Mouse (Mus musculus): Measurements from ENCODE around the gene Rbx1.
"Not testable (repeated sequence)": the region's sequence is repeated elsewhere in the genome, so short reads cannot be mapped to it uniquely, and the experiment has no call there.

Gene Rbx1

DNA sequence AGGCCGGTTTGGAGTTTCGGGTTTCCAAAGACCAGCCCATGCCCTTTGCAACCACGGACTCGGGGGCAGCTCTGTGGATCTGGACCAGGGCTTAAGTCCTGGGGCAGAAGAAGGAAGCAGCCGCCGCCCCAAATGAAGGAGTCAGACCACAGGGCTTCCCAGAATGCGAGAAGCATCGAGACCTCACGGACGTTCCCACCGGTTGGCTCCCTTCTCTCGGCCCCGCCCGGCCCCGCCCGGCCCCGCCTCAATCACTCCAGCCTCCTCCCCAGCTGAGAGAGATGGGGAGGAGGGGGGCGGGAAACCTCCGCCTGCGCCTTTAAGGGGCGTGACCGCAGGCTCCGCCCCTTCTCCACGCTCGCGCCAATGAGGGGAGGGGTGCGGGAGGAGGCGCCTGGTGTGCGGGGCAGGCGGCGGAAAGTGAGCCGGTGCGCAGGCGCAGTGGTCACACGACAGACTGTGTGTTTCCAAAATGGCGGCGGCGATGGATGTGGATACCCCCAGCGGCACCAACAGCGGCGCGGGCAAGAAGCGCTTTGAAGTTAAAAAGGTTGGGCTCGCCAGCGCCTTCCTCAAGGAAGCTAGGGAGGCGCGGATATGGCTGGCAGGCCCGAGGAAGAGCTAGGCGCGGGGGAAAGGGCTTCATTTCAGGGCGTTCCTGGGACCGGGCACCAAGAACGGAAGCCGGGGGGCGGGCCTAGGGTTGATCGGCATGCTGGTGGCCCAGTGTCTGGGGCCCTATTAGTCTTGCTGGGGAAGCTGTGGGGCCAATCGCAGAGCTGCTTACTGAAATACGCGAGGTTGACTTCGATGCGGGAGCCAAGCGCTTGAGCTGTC is at the start of gene Rbx1:
Gene Rbx1, plus strand, starts transcription at position 396 of the 837 bp plus-strand sequence.
- DNase-seq (ENCODE audit: low spot score), result peak; percentile 97

DNA sequence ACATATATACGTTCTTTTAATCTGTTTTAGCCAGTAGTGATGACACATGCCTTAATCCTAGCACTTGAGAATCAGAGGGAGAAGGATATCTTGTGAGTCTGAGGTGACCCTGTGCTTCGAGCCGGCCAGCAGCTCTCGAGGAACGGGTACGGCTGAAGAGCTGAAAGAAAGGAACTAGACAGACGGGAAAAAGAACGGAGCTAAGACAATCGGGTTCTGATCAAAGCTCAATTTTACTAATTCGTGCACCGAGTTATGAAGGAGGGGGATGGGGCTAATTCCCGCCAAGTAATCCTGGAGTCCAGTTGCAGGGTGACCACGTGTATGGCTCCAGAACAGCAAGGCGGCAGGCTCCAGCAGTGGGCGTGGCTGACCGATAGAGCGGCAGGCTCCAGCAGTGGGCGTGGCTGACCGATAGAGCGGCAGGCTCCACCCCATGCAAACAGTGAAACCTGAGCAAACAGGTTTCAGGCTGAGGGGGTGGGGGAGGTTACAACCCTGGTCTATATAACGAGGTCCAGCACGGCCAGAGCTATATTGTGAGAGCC is 49.3 kb upstream of the Rbx1 start:
- DNase-seq (ENCODE audit: low spot score), result not testable (repeated sequence)

DNA sequence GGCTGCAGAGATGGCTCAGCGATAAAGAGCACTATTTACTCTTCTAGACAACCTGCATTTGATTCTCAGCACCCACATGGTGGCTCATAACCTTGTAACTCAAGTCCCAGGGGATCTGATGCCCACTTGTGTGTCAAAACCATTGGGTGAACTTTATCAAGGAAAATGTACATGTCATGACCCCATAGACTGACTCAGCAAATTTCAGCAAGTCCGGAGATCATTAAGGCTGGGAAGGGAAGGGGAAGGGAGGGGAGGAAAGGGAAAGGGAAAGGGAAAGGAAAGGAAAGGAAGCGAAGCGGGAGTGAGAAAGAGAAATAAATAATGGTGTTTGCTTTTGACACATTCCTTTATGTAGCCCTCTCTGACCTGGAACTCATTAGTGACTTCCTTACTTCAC is 48.0 kb upstream of the Rbx1 start:
- DNase-seq (ENCODE audit: low spot score), result no peak

DNA sequence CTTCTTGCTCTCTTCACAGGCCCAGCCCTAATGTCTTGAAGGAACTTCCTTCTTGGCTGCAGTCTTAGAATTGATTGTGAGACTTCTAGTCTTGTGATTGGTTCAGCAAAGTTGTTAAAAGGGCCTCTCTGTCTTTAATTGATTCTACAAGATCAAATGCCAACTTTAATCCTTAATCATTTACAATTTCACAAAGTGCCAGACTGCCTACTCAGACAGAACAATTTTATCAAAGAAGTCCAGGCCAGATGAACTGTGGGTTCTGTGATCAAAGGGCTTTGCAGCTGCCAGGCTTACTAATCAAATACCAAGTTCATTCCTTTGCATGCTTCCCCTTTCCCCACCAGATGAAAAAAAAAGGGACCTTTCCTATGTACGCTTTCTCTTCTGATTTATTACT is 44.6 kb upstream of the Rbx1 start:
- DNase-seq (ENCODE audit: low spot score), result no peak

DNA sequence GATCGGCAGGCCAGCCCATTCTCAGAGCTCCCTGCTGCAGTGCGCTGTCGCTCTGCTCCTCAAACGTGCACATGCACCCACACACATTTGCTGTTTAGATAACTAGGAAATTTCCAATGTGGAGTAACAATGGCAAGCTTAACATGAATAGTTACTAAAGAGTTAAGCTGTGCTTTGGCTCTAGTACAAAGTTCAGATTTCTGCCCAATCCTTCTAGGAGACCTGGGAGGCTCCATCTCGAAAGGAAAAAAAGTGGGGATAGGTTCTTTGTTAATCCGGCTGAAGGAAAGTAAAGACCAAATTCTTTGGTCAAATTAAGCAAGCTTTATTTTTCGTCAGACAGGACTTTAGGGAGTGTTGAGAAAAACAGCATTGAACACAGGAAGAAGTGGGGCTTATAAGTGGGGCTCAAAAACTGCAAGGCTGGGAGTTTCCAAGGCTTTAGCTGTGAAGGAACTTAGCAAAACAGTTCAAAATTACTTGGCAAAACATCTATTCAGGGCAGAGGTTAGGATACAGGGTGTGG is 43.9 kb upstream of the Rbx1 start:
- DNase-seq (ENCODE audit: low spot score), result no peak

DNA sequence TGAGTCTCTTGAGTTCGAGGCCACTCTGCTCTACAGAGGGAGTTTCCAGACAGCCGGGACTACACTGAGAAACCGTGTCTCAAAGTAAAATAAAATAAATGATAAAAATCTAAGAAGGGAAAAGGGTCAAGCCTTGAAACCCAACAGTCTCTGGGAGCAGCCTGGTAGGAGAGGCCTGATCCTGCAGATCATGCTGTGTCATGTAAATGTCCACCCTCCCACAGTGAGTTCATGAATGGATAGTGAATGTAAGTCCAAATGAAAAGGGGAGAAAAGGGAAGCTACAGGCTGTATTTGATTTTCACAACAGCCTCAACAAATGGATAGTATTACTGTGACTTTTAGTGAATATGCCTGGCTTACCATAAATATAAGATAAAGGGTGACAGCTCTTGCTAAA is 40.8 kb upstream of the Rbx1 start:
- DNase-seq (ENCODE audit: low spot score), result no peak

DNA sequence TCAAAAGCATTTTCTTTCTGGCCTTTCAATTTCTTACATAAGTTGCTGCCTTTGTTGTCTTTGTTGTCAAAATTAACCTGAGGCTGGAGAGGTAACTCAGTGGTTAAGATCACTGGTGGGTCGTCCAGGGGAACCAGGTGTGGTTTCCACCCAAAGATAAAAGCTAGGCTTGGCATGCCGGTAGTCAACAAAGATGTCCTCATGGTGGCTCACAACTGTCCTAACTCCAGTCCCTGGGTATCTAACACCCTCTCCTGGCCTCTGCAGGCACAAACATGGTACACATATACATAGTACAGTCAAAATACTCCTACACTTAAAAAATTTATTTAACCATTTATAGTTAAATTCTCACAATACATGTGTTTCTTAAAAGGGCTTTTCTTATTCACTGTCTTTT is 38.1 kb upstream of the Rbx1 start:
- no peak for DNase-seq (ENCODE audit: low spot score)

DNA sequence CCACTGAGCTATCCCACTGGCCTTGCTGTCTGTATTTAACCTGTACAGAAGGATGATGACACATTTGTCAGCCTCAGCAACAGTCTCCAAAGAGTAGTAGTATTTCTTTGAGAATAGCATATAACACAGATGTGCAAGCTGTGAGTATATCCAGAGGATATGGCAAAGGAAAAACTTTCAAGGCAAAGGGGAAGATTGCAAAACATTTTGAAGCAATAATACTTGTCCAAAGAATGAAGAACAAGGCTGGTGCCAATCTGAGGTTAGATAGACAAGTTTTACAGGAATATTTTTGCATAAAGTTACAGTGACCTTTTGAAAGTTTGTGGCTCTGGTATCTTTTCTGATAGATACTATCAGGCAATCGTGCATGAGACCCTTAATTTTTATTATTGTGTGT is 34.9 kb upstream of the Rbx1 start:
- no peak for DNase-seq (ENCODE audit: low spot score)

DNA sequence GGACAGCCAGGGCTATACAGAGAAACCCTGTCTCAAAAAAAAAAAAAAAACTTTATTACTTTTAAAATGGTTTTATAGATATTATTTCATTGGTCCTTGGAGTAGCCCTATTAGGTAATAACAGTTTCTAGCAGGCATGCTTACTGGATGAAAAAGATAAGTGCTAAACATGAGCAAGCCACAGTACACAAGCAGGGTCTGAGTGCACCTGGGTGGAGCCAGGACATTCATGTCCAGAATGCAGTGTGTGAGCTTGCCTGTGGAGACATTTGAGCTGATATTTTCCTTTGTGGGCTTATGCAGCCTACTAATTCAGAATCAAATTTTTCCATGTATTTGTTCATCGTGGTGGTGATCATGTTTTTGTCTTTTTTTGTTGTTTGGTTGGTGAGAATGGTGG is 27.8 kb upstream of the Rbx1 start:
- no peak for DNase-seq (ENCODE audit: low spot score)

DNA sequence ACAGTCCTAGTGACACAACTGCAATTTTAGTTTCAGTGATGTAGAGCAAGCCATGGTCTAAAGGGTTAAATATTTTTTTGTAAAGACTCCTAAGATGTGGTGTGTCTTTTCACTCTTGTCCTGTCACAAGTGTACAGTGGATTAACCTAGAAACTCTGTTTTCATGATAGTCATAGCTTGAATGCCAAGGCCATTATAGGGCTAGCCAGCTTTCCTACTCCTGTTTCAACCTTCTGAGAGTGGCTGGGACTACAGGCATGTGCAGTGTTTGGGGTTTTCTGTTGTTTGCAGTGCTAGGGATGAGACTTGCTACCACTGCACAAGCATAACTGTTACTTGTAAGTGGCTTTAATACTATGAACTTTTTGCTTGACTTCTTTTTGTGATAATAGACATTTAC is 26.9 kb upstream of the Rbx1 start:
- no peak for DNase-seq (ENCODE audit: low spot score)

DNA sequence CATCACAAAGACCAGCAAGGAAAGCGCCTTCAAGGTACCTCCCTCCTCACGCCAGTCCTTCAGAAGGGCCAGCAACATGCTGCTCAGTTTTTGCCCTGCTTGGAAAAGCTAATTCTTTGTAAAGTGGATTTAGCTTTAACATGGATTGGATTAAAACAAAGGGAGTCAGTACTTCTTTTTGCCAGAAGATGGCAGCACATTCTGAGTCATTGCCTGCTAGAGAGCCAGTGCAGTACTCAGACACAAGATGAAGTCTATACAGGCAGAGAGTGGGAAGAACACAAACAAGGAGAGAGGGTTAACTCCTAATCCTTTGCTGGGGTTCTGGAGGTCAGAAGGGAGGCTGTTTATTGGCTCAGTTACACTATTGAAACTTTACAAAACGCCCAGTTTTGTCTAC is 17.6 kb upstream of the Rbx1 start:
- no peak for DNase-seq (ENCODE audit: low spot score)

DNA sequence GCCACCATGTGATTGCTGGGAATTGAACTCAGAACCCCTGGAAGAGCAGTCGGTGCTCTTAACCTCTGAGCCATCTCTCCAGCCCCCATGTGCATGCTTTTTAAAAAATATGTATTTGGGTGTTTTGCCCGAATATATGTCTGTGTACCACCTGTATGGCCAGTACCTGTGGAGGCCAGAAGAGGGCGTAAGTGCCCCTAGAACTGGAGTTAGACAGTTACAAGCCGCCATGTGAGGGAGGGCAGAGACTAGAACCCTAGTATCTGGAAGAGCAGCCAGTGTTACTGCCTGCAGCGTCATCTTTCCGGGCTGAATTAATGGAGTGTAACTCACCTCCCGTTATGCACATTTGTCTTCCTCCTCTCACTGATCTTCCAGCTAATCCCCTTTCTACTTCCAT is 4.6 kb upstream of the Rbx1 start:
- DNase-seq (ENCODE audit: low spot score), result no peak

DNA sequence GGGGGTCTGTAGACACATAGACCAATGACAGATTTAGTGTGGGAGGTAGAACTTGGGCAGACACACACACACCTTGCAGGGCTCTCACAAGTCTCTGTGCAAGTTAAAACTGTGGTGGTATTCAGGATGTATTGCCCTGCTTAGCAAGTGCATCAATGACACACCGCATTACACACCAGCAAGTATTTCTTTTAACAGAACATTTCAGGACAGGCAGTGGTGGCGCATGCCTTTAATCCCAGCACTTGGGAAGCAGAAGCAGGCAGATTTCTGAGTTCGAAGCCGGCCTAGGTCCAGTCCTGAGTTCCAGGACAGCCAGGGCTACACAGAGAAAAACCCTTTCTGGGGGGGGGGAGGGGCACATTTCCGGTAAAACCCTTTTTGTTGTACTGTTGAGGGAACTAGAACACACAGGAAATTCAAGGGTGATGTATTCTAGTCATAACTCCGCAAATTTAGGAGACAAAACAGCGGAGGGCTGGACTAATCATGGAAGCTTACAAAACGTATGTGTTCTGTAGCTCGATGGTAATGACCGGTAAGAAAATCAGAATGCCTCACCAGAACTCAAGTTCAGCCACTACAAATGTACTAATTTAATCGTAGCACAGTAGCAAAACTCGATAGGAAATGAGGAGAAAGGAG is 958 bp upstream of the Rbx1 start:
- DNase-seq (ENCODE audit: low spot score), result no peak

DNA sequence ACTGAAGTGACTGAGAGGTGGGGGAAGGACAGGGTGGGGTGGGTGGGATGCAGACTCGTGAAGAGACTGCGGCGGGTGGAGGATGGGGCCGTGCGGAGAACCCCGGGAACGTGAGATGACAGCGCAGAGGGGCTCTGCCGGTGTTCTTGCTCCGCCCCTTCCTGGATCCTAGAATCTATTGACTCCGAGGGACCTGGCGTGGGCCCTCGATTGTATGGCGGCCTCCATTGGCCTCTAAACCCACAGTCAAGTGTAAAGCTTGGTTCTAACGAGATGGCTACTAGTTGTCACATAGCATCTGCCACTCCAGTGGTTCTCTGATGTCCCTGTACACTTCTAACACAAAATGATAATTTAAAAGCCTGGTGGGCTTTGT is 630 bp downstream of the Rbx1 start:
- no peak for DNase-seq (ENCODE audit: low spot score)

DNA sequence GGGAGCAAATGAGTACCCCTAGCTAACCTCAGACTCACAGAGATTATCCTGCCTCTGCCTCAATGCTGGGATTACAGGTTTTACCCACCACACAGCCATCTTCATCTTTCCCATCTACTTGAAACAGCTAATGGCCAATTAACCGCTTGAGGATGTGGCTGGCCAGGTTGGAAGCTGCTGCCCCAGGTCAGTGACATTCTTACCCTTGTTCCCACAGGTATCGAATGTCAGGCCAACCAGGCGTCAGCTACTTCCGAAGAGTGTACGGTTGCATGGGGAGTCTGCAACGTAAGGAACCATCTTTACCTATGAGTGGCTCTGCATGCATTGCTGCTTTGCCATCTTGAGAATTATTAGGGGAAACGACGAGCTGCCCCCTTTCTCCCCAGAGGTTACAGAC is 4.6 kb downstream of the Rbx1 start:
- DNase-seq (ENCODE audit: low spot score), result no peak

DNA sequence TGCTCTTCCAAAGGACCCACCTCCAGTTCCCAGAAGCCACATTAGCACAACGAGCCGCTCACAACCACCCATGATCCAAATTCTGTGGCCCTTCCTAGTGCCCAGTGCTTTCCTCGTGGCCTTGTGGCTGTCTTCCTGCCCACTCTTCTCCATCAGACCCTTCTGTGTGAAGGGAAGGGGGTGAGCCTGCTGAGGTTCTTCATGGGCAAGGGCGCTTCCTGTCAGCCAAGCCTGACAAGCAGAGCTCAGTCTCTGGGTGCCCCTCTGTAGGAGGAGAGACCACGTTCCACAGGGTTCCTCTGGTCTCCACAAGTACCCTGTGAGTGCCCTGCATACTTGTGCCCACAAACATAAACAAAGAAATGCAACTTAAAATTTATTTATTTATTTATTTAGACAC is 6.2 kb downstream of the Rbx1 start:
- no peak for DNase-seq (ENCODE audit: low spot score)

DNA sequence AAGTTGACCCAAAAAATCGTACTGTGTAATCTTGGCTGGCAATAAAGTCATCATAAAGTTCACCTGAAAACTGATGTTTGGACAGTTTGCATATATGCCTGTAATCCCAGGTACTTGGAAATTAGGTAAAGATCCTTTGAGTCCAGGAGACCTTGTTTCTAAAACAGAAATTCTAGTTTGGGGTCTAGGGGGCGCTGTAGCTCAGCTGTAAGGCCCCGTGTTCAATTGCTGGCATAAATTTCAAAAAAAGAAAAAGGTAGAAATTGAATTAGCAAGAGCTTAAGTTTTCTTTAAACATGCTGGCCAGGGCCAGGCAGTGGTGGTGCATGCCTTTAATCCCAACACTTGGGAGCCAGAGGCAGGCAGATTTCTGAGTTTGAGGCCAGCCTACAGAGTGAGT is 9.6 kb downstream of the Rbx1 start:
- no peak for DNase-seq (ENCODE audit: low spot score)

DNA sequence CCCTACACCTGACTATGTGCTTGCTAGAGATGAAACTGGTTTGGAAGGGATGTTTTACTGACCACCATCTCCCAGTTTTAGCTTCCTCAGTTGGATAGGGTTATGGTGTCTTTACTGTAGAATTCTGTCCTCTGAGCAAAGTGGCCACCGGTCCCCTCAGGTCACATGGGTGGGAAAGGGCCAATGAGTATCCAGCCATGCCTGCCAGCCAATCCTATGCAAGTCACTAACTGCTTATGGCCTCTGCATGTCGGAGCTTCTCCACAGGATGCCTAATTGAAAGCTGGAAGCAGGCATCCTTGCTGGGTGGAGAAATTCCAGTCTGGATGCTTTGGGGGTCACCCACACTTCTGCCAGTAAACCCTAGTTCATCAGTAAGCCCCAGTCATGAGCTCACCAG is 10.5 kb downstream of the Rbx1 start:
- DNase-seq (ENCODE audit: low spot score), result no peak

DNA sequence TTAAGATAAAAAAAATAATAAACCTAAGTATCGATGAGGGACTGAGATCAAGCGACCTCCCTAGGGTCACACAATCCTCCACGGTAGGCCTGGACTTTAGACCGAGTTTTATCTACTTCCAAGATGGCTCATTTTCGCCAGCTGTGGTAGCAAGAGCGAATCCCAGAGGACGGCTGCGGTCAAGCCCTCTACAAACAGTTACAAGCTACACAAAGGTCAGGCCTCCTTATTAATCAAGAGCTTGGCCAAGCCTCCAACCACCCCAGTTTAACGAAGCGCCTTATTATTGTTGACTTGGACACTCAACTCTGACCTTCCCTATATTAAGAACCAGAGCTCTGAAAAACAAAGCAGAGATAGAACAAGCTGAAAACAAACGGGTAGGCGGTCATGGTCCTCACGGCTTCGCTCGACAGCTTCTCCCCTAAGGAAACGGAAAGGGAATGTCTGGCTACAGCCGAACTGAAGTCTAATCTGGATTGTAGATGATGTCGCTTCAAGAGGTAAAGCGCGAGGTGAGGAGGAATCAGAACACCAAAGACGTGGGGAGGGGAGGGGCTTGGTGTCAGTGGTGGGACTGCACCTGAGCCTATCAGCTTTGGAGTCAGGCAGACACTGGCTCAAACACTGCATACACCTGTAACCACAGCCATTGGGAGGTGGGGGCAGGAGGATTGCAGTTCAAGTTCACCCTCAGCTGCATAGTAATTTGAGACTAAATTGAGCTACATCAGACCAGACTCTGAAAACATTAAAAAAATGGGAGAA is 13.5 kb downstream of the Rbx1 start:
- no peak for DNase-seq (ENCODE audit: low spot score)

DNA sequence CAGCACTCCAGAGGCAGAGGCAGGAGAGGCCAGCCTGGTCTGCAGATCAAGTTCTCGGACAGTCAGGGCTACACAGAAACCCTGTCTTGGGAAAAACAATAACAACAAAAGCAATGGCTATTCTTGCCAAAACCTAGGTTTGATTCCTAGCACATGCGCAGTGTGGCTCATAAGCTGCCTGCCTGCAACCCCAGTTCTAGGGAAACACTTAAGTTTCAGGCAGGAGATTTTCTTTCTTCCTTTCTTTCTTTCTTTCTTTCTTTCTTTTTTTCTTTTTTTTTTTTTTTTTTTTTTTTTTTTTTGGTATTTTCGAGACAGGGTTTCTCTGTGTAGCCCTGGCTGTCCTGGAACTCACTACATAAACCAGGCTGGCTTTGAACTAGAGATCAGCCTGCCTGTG is 14.2 kb downstream of the Rbx1 start:
- not testable (repeated sequence) for DNase-seq (ENCODE audit: low spot score)

DNA sequence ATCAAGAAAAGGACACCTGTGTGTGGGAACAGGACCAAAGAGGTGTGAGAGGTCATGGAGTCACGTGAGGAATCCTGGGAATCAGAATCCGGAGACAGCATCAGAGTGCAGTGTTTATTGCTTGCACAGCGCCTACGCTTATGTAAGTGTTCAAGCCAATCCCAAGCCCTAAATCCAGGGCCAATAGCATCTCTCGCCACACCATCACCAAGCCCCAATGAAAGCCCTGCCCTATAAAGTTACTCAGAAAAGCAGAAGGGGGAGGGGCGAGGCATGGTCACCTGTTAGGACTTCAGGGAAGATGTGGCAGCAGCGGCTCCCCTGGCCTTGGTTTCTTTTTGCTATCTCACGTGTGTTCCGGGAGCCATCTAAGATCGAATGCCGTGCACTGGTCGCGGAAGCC is 14.9 kb downstream of the Rbx1 start:
- no peak for DNase-seq (ENCODE audit: low spot score)

DNA sequence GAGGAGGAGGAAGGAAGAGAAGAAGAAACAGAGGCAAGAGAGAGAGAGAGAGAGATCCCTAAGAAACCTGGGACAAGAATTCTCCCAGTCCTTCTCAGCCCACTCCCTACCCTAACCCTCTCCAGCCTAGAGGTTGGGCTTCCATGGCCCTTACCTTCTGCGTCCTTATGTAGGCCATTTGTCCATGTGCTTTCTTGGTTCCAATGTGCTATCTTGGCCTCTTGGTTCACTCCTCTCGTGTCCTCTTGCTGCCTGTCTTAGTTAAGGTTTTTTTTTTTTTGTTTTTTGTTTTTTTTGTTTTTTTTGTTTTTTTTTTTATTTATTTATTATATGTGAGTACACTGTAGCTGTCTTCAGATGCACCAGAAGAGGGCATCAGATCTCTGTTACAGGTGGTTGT is 16.9 kb downstream of the Rbx1 start:
- DNase-seq (ENCODE audit: low spot score), result no peak

DNA sequence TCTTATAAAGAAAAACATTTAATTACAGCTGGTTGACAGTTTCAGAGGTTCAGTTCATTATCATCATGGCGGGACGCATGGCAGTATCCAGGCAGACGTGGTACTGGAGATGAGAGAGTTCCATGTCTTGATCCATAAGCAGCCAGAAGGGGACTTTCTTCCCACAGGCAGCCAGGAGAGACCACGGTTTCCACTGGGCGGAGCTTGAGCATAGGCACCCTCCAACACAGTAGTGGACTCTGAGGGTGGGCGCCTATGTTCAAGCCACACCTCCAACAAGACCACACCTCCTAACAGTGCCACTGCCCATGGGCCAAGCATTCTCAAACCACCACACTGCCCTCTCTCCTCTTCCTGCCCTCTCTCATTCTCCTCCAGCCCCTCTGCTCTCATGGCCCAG is 17.6 kb downstream of the Rbx1 start:
- no peak for DNase-seq (ENCODE audit: low spot score)

All from urinary bladder, postnatal 10 days (tissue).